Mouse (Mus musculus) bone marrow macrophage, adult 2 months (primary cell): ENCODE results near the gene Ccdc167.

Source experiments
- CTCF ChIP-seq: IDR thresholded peaks from 2 replicates; pipeline ENCODE4 v1.5.1; 2012; ENCODE audit warnings: low read depth, mild to moderate bottlenecking, low read length, moderate library complexity
- POLR2A ChIP-seq: IDR thresholded peaks from 2 replicates; pipeline ENCODE4 v1.6.1; 2012; ENCODE audit warnings: mild to moderate bottlenecking, low read depth, low read length, borderline replicate concordance

GRCm38 (mm10) chr17:29719628-29720575 lies 3.1 kb upstream of the Ccdc167 start:
- TF ChIP-seq CTCF (no peak), POLR2A (no peak)
